Mouse (Mus musculus) kidney, adult 8-10 months (tissue): ENCODE measurements around the gene Ift43.
A peak's percentile ranks its signal among the peaks of the same experiment; 100 is the strongest.

Source experiments
- DNase-seq, 2 experiments: peaks; one replicate each; pipeline ENCODE4 v3.0.0; 2022

Gene Ift43

GRCm38 (mm10) chr12:86079202-86079667, 3.1 kb upstream of the Ift43 start:
- peak; percentile 86 to 94 for DNase-seq

DNA sequence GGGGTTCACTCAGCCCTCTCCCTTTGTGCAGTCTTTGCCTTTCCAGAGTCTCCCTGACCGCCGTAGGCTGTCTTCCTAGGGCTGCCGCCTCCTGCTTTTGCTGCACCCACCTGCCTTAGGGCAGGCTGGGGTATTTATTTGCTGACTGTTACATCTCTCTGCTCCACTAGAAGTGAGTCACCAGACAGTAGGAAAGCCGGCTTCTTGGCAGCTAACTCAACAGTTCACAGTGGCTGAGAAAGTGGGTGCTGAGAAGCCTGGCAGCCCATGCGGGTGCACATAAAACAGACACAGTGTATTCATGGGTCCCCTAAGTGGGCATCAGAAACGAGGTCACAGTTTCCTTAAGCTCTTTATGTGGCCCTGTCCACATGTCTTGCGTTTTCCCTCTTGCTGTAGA, 3.5 kb downstream of the Ift43 start:
- DNase-seq: no peak

- no peak for DNase-seq
These were observed 4.2 kb downstream of the Ift43 start for GRCm38 (mm10) chr12:86086550-86086949.

DNA sequence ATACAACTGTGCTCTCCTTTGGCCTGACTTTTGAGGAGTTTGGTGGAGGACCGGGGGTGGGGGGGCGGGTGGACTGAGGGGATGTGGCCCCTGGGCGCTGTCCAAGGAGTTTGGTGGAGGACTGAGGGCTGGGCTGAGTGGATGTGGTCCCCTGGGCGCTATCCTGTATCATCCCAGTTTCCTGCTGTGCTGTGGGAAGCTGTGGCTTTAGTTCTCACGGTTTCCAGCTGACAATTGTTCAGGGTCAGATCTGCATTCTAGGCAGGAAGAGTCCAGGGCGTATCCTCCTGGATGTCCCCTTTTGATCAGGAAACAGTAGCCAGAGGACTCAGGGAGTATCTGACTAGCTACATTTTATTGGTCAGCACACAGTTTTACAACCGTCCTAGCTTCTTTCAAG, 5.7 kb downstream of the Ift43 start:
- DNase-seq: no peak

DNA sequence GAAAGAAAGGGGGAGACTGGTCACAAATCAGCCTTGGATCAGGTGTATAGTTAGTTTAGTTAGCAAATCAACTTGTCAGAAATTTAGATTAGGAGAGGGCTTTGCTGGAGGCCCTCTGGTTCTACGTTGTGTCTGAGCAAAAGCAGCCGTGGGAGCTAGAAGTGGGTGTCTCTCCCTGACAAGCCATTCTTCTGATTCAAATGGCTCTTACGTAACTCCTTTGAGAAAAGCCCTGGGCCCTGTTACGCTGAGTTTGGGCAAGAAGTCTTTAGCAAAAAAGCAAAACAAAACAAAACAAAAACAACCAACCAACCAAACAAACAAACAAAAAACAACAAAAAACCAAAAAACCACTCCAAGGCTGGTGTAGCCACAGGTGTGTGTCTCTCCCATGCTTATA, 8.4 kb downstream of the Ift43 start:
- DNase-seq: no peak

GRCm38 (mm10) chr12:86091601-86092132, 9.3 kb downstream of the Ift43 start:
- DNase-seq: peak in 1 of 2 experiments; percentile 29

DNA sequence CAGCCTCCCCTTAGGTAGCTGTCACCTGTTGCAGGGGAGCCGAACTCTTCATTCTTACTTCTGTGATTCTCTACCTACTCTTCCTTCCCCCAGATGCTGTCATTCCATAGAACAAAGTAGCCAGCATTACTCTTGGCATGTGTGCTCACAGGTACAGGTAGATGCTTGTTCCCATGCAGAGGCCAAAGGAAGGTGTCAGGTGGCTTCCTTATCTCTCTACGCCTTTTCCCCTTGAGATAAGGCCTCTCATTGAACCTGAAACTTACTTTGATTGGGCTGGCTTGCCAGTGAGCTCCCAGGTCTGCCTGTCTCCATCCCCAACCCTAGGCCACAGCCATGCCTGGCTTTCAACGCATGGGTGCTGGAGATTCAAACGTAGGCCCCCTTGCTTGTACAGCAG, 11.7 kb downstream of the Ift43 start:
- DNase-seq: no peak

GRCm38 (mm10) chr12:86095806-86096205, 13.5 kb downstream of the Ift43 start:
- DNase-seq: no peak

DNA sequence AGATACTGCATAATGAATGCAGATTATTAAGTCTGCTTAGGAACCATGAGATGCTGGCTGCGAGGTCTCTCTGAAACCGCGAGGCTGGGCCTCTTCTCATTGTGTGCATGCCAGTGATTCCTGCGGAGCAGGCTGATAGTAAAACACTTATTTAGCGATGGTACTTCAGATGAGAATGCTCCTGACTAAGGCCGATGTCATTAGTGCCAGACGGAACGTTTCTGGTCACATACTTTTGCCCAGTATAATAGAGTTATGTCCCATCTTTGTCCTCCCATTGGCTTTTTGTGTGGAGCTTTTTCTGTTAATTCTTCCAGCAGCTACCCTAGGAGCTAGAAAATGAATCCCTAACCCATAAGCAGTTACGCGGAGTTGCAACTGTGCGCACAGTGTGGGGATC, 15.4 kb downstream of the Ift43 start:
- no peak for DNase-seq

- no peak for DNase-seq
These were observed 18.4 kb downstream of the Ift43 start for GRCm38 (mm10) chr12:86100711-86101110.

DNA sequence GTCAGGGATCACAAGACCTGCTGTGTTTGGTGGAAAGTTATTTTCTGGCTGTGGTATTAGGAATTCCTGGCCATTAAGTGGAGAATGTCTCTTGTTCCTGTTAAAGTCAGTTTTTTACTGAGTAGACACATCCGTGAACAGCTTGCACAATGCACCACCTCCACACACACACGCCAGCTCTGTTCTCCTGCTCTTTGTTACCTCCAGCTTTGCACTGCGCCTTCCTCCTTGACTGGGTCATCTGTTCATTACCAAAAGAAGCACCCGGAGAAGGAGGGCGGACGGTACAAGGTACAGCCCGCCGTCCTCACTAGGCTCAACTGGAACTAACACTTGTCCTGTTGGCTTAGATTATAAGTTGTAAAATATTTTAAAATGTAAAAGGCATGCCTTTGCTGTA, 20.3 kb downstream of the Ift43 start:
- peak; percentile 65 to 67 for DNase-seq

GRCm38 (mm10) chr12:86103391-86103790, 21.1 kb downstream of the Ift43 start:
- DNase-seq: peak in 1 of 2 experiments; percentile 39

DNA sequence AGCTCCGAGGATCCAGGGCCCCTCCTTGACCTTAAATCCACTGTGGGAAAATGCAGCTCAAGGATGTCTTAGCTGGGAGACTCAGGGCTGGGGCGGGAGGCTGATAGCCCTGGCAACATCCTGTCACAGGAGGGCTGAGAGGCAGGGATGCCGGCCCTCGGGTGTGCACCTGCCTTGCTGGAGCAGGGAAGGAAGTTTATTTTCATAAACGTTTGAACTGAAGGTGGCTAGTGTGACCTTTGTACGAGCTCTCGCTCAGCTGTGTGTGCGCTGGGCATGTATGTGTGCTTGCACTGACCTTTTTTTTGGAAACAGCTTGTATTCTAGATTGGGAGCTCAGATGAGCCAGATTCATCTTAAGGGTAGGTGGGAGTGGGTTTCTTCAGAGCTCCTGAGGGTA, 21.5 kb downstream of the Ift43 start:
- peak; percentile 48 to 62 for DNase-seq

- peak; percentile 34 to 40 for DNase-seq
These were observed 22.0 kb downstream of the Ift43 start for GRCm38 (mm10) chr12:86104297-86104696.

DNA sequence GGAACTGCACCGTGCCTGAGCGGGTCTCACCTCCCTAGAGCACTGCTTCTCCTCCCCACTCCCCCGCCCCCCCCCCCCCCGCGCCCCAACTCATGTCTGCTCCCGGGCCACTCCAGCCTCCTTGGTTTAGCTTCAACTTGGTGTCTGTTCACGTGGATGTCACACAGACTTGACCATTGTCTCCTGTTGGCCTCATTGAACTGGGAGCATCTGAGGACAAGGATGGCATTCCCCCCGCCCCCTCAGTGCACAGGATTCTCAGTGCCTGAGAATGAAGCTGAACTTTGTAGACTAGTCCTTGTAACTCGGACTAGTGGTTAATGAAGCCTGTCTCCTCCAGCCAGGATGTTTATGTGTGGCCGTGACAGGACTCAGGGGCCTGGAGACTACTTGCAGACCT, 23.2 kb downstream of the Ift43 start:
- no peak for DNase-seq

DNA sequence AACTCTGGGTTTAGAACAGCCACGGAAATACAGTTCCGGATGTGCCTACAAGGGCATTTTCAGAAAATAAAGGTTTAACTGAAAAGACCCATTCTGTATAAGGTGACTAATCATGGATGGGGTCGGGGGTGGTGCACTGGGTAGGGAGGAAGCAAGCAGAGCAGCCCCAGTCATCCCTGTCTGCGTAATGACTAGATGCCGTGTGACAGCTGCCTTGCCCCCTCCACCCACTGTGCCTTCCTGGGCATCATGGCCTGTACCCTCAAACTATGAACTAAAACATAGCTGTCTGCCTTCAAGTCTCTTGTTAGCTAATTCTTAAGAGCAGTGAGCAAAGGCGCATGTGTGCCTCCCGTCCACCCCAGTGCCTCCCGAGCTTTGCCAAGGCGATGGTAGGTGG, 23.7 kb downstream of the Ift43 start:
- no peak for DNase-seq

DNA sequence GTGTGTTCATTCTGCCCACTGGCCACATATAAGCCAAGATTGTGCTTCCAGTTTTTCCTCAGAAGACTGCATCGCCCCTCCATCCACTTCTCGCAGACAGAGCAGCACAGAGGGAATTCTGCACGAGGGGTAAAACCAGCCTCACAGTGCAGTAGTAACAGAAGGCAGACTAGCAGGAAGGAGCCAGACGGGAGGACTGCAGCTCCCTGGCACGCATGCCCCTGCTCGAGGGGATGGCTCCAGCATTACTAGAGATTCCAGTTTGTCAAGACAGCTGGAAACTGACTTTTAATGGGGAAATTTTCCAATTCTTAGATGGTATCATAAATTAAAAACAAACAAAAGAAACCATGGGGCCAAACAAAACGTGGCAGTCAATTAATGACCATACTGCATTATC, 25.3 kb downstream of the Ift43 start:
- no peak for DNase-seq

GRCm38 (mm10) chr12:86109531-86109930, 27.2 kb downstream of the Ift43 start:
- no peak for DNase-seq

DNA sequence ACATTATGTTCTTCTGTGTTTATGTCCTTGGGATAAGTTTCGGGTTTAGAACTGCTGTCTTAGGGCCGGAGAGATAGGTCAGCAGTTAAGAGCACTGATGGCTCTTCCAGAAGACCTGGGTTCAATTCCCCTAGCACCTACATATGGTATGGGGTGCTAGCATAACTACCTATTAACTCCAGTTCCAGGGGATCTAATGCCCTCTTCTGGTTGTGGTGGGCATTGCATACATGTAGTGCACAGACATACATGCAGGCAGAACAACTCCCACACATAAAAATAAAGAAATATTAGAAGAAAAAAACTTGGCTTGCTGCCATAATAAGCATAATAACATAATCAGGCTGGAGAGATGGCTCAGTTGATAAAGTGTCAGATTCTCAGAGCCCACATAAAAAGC, 28.3 kb downstream of the Ift43 start:
- DNase-seq: peak in 1 of 2 experiments; percentile 68

- no peak for DNase-seq
These were observed 34.0 kb downstream of the Ift43 start for GRCm38 (mm10) chr12:86116295-86116835.

GRCm38 (mm10) chr12:86124016-86124415, 41.7 kb downstream of the Ift43 start:
- no peak for DNase-seq

- DNase-seq: peak; percentile 71 to 78
These were observed 45.8 kb downstream of the Ift43 start for GRCm38 (mm10) chr12:86128122-86128521.

DNA sequence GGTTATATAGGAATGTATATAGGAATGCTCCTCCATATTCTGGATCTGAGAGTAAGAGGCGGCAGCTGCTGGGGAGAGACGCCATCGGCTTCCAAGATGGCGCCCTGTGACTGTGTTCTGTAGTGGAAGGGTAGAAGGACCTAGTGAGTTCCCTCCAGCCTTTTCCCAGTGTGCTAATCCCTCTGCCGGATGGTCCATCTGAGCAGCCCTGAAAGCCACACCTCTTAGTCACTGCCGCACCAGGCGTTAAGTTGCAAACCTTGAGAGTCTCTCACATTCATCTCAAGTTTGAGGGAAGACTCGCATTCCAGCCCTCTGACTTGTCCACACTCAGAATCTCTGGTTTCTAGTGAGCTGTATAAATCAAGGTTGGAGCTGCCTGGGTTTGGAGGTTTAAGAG, 46.7 kb downstream of the Ift43 start:
- no peak for DNase-seq

DNA sequence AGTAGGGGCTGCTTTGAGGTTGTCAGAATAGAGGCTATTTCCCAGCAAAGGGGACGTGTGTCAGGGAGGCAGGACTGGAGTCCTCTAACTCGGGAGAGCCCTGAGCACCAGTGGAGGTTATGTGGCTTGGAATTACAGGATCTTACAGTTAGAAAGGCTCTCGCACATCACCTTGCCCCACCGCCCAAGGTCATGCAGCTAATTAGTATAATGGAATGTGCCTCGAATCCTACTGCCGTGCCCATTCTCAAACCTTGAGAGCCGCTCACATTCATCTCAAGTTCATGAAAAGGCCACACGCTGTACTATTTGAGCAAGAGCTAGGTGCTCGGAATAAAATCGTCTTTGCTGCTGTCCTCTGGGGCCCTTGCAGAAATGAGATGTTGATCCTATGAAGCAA, 47.4 kb downstream of the Ift43 start:
- peak; percentile 35 to 60 for DNase-seq

- DNase-seq: peak; percentile 39 to 44
These were observed 50.5 kb downstream of the Ift43 start for GRCm38 (mm10) chr12:86132799-86133198.
